Mouse (Mus musculus) ES-E14 (cell line): ENCODE data around the gene Cdkn1c. TPM values are rescaled to one million over a fixed set of nuclear protein-coding genes. Genes with fewer than 3 reads are reported as not detected.
A peak's percentile ranks its signal among the peaks of the same experiment; 100 is the strongest.

Source experiments
- DNase-seq: peaks from one replicate; pipeline ENCODE4 v3.0.0-alpha.2; 2013; ENCODE audit warnings: low read depth, low spot score
- H3K27ac ChIP-seq: 2 replicates; pipeline ENCODE4 v1.5.1; 2012; ENCODE audit warnings: low read depth, mild to moderate bottlenecking, low read length, moderate library complexity, mixed read lengths; ENCODE audit not compliant: poor library complexity, insufficient read depth, severe bottlenecking
- H3K36me3 ChIP-seq: 2 replicates; pipeline ENCODE4 v1.6.1; 2012; ENCODE audit warnings: mild to moderate bottlenecking, low read length, moderate library complexity, mixed read lengths; ENCODE audit not compliant: control insufficient read depth, poor library complexity, insufficient read depth, severe bottlenecking
- H3K4me1 ChIP-seq, 2 experiments: fragments of 150-350 bp in 1 of 2; sonication (generic) in 1 of 2; 2 replicates each; pipeline ENCODE4 v1.6.1; 2012; ENCODE audit warnings: low read length in 2 of 2, mild to moderate bottlenecking in 1 of 2, mixed read lengths in 1 of 2; ENCODE audit not compliant: control insufficient read depth in 2 of 2, insufficient read depth in 2 of 2, poor library complexity in 1 of 2
- H3K4me3 ChIP-seq, 2 experiments: fragments of 150-350 bp in 1 of 2; sonication (generic) in 1 of 2; 2 replicates each; pipeline ENCODE4 v1.5.1; 2012; ENCODE audit warnings: low read length in 2 of 2, low read depth in 1 of 2, mild to moderate bottlenecking in 1 of 2, mixed read lengths in 1 of 2; ENCODE audit not compliant: insufficient read depth in 1 of 2, poor library complexity in 1 of 2, severe bottlenecking in 1 of 2
- H3K9ac ChIP-seq: 2 replicates; pipeline ENCODE4 v1.6.1; 2012; ENCODE audit warnings: low read depth, mild to moderate bottlenecking, low read length, mixed read lengths; ENCODE audit not compliant: poor library complexity, insufficient read depth, severe bottlenecking
- H3K9me3 ChIP-seq: fragments of 150-350 bp; sonication (generic); 2 replicates; pipeline ENCODE4 v1.6.1; 2012; ENCODE audit warnings: low read depth, mild to moderate bottlenecking, low read length; ENCODE audit not compliant: control insufficient read depth, insufficient read depth
- CHD2 ChIP-seq: IDR thresholded peaks from 2 replicates; pipeline ENCODE4 v1.6.1; 2014; ENCODE audit warnings: mild to moderate bottlenecking, low read depth, low read length, inconsistent platforms
- HCFC1 ChIP-seq: IDR thresholded peaks from 2 replicates; pipeline ENCODE4 v1.6.1; 2012; ENCODE audit warnings: low read length, inconsistent platforms, borderline replicate concordance; ENCODE audit not compliant: insufficient read depth
- MAFK ChIP-seq: IDR thresholded peaks from 2 replicates; pipeline ENCODE4 v1.6.1; 2014; ENCODE audit warnings: mild to moderate bottlenecking, low read depth, low read length, inconsistent platforms; ENCODE audit not compliant: insufficient read depth
- ZC3H11A ChIP-seq: IDR thresholded peaks from 2 replicates; pipeline ENCODE4 v1.6.1; 2012; ENCODE audit warnings: low read depth, mild to moderate bottlenecking, inconsistent platforms, low read length, borderline replicate concordance
- ZNF384 ChIP-seq: IDR thresholded peaks from 2 replicates; pipeline ENCODE4 v1.6.1; 2012; ENCODE audit warnings: low read depth, low read length, inconsistent platforms
- in situ Hi-C, 2 experiments: fragments of 600-800 bp; cut with MboI; formaldehyde crosslinking; loops; one replicate each; pipeline ENCODE4 v1.15.1; 2025; ENCODE audit warnings: low sequenced_read_pairs in 2 of 2, inconsistent platforms in 1 of 2; ENCODE audit not compliant: unreplicated experiment in 2 of 2
- total RNA-seq: library from RNA; depleted of rRNA; stranded (reverse); fragments of 300-350 nt; gene quantifications from 2 replicates; pipeline ENCODE4 v1.2.3, GENCODE M21; 2012

Cdkn1c gene
- total RNA-seq, 1 experiment = 57.9 TPM

GRCm38 (mm10) chr7:143500912-143501311, 40.1 kb upstream of the Cdkn1c start:
- DNase-seq = no peak
- no peak for TF ChIP-seq CHD2
- no peak for TF ChIP-seq MAFK
- no peak for TF ChIP-seq ZC3H11A
- TF ChIP-seq ZNF384 = no peak
- no peak for TF ChIP-seq HCFC1
- in situ Hi-C loops = no loop called here
- Histone ChIP-seq H3K27ac (no peak overlapping the region), H3K36me3 (no peaks in the 10 kb centered on the region), H3K4me3 (peak overlapping the region in 1 of 2 experiments; percentile 61; a peak in 1 of 4 replicates), H3K9ac (no peak overlapping the region), H3K9me3 (no peaks in the 10 kb centered on the region), H3K4me1 (peaks cover 3 to 29% of the 10 kb centered on the region in 2 experiments; a peak in 3 of 4 replicates)

GRCm38 (mm10) chr7:143498584-143498983, 37.7 kb upstream of the Cdkn1c start:
- H3K36me3 ChIP-seq = no peaks in the 10 kb centered on the region
- in situ Hi-C loops = no loop called here
- H3K4me1 ChIP-seq = peaks cover 2 to 17% of the 10 kb centered on the region in 2 experiments; a peak in 3 of 4 replicates
- peak; percentile 47 for DNase-seq
- H3K4me3 ChIP-seq = no peak overlapping the region
- no peaks in the 10 kb centered on the region for H3K9me3 ChIP-seq
- H3K9ac ChIP-seq = no peak overlapping the region
- no peak overlapping the region for H3K27ac ChIP-seq
- no peak for TF ChIP-seq HCFC1
- no peak for TF ChIP-seq MAFK
- no peak for TF ChIP-seq CHD2

GRCm38 (mm10) chr7:143495104-143495961, 34.5 kb upstream of the Cdkn1c start:
- no peaks in the 10 kb centered on the region for H3K9me3 ChIP-seq
- H3K36me3 ChIP-seq = no peaks in the 10 kb centered on the region
- peaks cover 1 to 19% of the 10 kb centered on the region in 2 experiments; a peak in 3 of 4 replicates for H3K4me1 ChIP-seq
- no peak for TF ChIP-seq MAFK
- no peak for TF ChIP-seq HCFC1
- TF ChIP-seq ZC3H11A = no peak
- TF ChIP-seq CHD2 = no peak
- TF ChIP-seq ZNF384 = no peak
- no peak for DNase-seq
- in situ Hi-C loops = no loop called here
- H3K27ac ChIP-seq = no peak overlapping the region
- no peak overlapping the region for H3K4me3 ChIP-seq
- H3K9ac ChIP-seq = no peak overlapping the region

- no peak for DNase-seq
- Histone ChIP-seq H3K36me3 (no peaks in the 10 kb centered on the region), H3K27ac (no peak overlapping the region), H3K9ac (no peak overlapping the region), H3K4me1 (peaks cover 0 to 16% of the 10 kb centered on the region in 2 experiments; a peak in 3 of 4 replicates), H3K4me3 (no peak overlapping the region), H3K9me3 (no peaks in the 10 kb centered on the region)
- in situ Hi-C loops = no loop called here
- TF ChIP-seq ZNF384 = no peak
- TF ChIP-seq CHD2 = no peak
- TF ChIP-seq MAFK = no peak
- TF ChIP-seq ZC3H11A = no peak
- no peak for TF ChIP-seq HCFC1
These were observed 32.8 kb upstream of the Cdkn1c start for GRCm38 (mm10) chr7:143493616-143494126.
